Mouse (Mus musculus): ENCODE data around the gene Lin28a. TPM values are rescaled to one million over a fixed set of nuclear protein-coding genes. Genes with fewer than 3 reads are reported as not detected.
"Not testable (repeated sequence)": the region's sequence is repeated elsewhere in the genome, so short reads cannot be mapped to it uniquely, and the experiment has no call there.

Gene Lin28a
- total RNA-seq, 2 experiments from 2014 or later, result 0.08 to 0.28 TPM

DNA sequence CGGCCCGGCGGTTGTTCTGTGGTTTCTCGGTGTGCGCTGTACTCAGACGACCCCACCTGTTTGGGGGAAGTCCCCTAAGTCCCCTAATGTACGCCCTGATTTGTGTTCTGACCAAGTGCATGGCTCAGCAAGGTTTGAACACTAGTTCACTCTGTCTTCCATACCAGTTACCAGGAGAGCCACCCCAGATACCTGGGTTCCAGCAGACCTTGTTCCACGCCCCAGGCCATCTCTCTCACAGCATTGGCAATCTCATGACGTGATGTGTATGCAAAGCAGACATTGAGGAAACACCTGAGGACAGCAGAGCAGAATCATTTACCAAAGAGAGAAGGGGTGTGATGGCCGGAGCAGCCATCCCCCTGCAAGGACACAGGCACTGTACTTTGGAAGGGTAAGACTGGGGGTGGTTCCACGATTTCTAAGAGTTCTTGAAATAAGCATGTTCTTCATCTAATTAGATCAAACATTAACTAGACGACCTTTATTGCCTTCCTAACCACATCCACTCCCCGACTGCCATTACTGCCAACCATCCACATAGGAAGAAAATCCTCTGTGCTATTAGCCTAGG is 27.5 kb downstream of the Lin28a start:
- intact Hi-C loops (cut with DNase I), result no loop called here
- DNase-seq, result no peak
- no peak for TF ChIP-seq CTCF (IDR thresholded peaks at IDR 0.05)
- H3K4me3 ChIP-seq, result no peak overlapping the region
- H3K27ac ChIP-seq, result no peak overlapping the region

DNA sequence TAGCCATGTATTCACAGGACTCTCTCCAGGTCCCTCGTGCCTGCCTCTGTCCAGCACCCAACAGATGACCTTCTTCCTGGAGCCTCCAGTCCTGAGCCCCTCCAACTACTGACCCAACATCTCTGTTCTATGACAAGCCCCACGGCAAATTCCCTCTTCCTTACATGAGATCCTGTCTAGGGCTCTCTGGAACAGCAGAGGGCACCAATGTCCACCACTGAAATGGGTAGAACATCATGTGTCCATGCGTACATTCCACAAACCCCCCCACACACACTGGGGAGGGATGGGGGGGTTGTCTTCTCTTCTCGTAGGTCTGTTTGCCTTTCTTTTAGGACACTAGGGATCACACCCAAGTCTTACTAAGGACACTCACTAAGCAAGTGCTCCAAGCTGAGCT is 28.6 kb downstream of the Lin28a start:
- intact Hi-C loops (cut with DNase I), result no loop called here
- peak; percentile 34 for TF ChIP-seq CTCF (IDR thresholded peaks at IDR 0.05)
- no peak for DNase-seq
- H3K4me3 ChIP-seq, result no peak overlapping the region
- H3K27ac ChIP-seq, result no peak overlapping the region

GRCm38 (mm10) chr4:133988289-133988688 is 30.4 kb downstream of the Lin28a start:
- H3K27ac ChIP-seq; intact Hi-C loops (cut with DNase I); H3K4me3 ChIP-seq; DNase-seq: not testable (repeated sequence)

DNA sequence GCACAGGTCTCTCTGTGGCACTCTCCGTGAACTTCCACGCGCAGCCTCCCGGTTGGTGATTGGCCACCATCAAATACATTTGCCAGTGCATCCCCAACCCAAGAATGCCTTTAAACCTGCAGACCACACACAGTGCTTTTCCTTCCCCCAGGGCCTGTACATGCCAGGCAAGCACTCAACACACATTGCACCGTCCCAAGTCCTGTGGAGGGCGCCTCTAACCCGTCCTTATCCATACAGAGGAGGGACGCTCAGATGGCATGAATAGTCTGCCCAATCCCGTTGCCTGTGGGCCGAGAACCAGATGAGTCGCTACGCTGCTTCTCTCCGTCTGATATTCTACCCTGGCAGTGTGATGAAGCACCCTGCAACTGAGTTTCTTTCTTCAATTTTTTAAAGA is 35.7 kb downstream of the Lin28a start:
- Histone ChIP-seq H3K4me3 (no peak overlapping the region), H3K27ac (no peak overlapping the region)
- intact Hi-C loops (cut with DNase I), result no loop called here
- DNase-seq, result no peak
- TF ChIP-seq CTCF (IDR thresholded peaks at IDR 0.05), result no peak

GRCm38 (mm10) chr4:133980496-133980895 is 38.1 kb downstream of the Lin28a start:
- Histone ChIP-seq H3K27ac (peak overlapping the region; percentile 43), H3K4me3 (no peak overlapping the region)
- no peak for TF ChIP-seq CTCF (IDR thresholded peaks at IDR 0.05)
- DNase-seq, result peak; percentile 39
- intact Hi-C loops (cut with DNase I), result no loop called here

DNA sequence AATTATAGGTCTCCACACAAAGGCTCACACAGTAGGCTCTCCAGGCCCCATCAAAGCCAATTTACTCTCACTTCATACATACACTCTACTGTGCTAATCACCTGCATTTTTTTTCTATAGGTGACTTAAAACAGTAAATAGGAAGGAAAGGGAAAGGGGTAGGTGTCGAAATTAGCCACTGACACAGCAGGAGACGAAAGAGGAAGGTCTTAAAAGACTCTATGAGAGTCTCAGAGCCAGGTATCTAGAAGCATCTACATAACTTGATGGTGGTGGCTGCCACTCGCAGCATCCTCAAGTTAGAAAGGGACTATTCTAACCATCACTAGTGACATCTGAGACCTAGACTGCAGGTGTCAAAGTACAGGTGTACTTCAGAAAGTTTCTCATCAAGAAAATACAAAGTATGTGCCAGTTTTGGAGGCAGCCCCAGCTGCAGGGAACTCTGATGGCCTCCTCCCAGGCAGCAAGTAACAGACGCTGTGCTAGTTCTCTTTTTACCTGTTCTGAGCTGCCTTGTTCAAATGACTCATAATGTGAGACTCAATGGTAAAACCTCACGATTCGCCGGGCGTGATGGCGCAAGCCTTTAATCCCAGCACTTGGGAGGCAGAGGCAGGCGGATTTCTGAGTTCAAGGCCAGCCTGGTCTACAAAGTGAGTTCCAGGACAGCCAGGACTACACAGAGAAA is 40.5 kb downstream of the Lin28a start:
- no peak for DNase-seq
- intact Hi-C loops (cut with DNase I), result no loop called here

GRCm38 (mm10) chr4:133971741-133972140 is 46.9 kb downstream of the Lin28a start:
- Histone ChIP-seq H3K27ac (no peak overlapping the region), H3K4me3 (no peak overlapping the region)
- intact Hi-C loops (cut with DNase I), result no loop called here
- DNase-seq, result no peak
- no peak for TF ChIP-seq CTCF (IDR thresholded peaks at IDR 0.05)

More for the DNA sequence above, 40.5 kb downstream of the Lin28a start:
- Histone ChIP-seq H3K27ac (no peak overlapping the region), H3K4me3 (no peak overlapping the region)
- no peak for TF ChIP-seq CTCF (IDR thresholded peaks at IDR 0.05)

DNA sequence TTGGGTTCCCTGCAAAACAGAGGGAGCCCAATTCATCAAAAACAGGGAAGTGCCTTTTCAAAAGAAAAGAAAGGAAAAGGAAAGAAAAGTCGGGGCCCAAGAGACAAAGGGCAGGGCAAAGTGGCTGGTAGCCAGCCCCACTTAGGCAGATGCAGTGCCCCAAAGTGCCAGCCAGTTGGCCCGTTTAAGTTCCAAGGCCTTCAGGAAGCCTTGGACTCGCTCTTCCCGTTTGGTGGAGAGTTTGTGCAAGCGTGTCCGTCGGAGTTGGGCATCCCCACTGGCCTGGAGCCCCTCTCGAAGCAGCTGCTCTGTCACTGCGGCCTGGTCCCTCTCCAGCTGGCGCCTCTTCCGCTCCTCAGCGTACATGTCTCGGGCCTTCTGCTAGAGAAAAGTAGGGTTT is 47.8 kb downstream of the Lin28a start:
- H3K27ac ChIP-seq, result no peak overlapping the region
- peak; percentile 40 for DNase-seq
- H3K4me3 ChIP-seq, result no peak overlapping the region
- TF ChIP-seq CTCF (IDR thresholded peaks at IDR 0.05), result no peak
- intact Hi-C loops (cut with DNase I), result no loop called here

- H3K4me3 ChIP-seq, result no peak overlapping the region
- intact Hi-C loops (cut with DNase I), result no loop called here
- H3K27ac ChIP-seq, result no peak overlapping the region
- TF ChIP-seq CTCF (IDR thresholded peaks at IDR 0.05), result no peak
- peak; percentile 34 for DNase-seq
Observed at GRCm38 (mm10) chr4:133970196-133970595, 48.4 kb downstream of the Lin28a start.

GRCm38 (mm10) chr4:133969114-133969770 is 49.4 kb downstream of the Lin28a start:
- intact Hi-C loops (cut with DNase I), result loop anchor here (5.0 kb wide), 1 partner anchor 33 kb away; the partner anchor contains the start of gene Dhdds
- no peak for DNase-seq
- no peak overlapping the region for H3K27ac ChIP-seq
- TF ChIP-seq CTCF (IDR thresholded peaks at IDR 0.05), result no peak
- no peak overlapping the region for H3K4me3 ChIP-seq

DNA sequence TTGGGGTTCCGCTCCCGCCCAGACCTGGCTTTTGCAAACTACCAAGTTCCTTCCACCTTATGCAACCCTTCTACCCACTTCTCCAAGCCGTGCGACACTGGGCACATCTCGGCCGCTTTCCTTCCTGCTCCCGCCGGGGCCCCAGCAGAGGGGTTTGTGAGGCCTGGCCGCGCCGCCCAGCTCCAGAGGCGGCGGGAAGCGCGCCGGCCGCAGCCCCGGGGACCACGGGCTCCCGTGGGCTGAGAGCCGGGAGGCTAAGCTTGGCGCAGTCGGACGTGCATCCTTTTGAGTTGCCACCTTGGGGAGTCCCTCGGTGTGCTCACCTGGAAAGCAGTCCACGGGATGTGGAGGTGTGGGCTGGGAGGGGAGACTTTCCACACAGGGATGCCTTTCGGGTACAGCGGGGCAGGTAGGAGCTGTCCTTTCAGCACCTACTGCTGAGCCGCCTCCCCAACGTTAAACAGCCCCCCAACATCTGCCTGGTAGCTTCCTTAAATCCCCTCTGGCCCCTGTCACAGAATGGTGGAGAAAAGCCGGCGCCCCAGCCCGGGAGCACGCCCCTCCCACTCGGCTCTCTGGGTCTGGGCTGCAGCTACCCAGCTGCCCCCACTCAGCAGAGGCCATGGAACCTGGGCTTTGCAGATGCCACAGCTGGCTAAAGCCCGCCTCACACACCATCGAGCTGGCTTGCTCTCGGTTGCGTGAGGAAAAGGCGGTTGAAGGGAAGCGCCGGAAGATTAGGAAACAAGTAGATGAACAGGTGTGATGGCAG is 50.3 kb downstream of the Lin28a start, which contains the start of gene Hmgn2:
Gene Hmgn2, minus strand, starts transcription at position 501 of the 772 bp plus-strand sequence.
- Histone ChIP-seq H3K27ac (peak within 1 kb of the TSS; percentile 95), H3K4me3 (peak within 1 kb of the TSS; percentile 96)
- DNase-seq, result peak; percentile 40
- no peak for TF ChIP-seq CTCF (IDR thresholded peaks at IDR 0.05)
- intact Hi-C loops (cut with DNase I), result loop anchor here (5.0 kb wide), 1 partner anchor 34 kb away; the partner anchor contains the start of gene Dhdds

GRCm38 (mm10) chr4:133967866-133968149 is 50.8 kb downstream of the Lin28a start:
- peak overlapping the region; percentile 95 for H3K27ac ChIP-seq
- peak overlapping the region; percentile 96 for H3K4me3 ChIP-seq
- intact Hi-C loops (cut with DNase I), result loop anchor here (5.0 kb wide), 1 partner anchor 34 kb away; the partner anchor contains the start of gene Dhdds
- DNase-seq, result peak; percentile 92
- no peak for TF ChIP-seq CTCF (IDR thresholded peaks at IDR 0.05)
